Mouse (Mus musculus) layer of hippocampus, adult 11-12 months (tissue): ENCODE measurements around the gene Apopt1.

Source experiments
- DNase-seq: peaks from one replicate; pipeline ENCODE4 v3.0.0; 2022; ENCODE audit warnings: low spot score

The Apopt1 gene

GRCm38 (mm10) chr12:111680661-111681060, 32.4 kb upstream of the Apopt1 start:
- no peak for DNase-seq

- DNase-seq, result no peak
Measured at GRCm38 (mm10) chr12:111681305-111681704, 31.8 kb upstream of the Apopt1 start.

- DNase-seq, result no peak
Measured at GRCm38 (mm10) chr12:111682003-111682402, 31.1 kb upstream of the Apopt1 start.

- no peak for DNase-seq
Measured at GRCm38 (mm10) chr12:111682806-111683205, 30.3 kb upstream of the Apopt1 start.

- no peak for DNase-seq
Measured at GRCm38 (mm10) chr12:111686390-111686789, 26.7 kb upstream of the Apopt1 start.

GRCm38 (mm10) chr12:111687350-111688068, 25.6 kb upstream of the Apopt1 start:
- peak; percentile 79 for DNase-seq

- DNase-seq, result no peak
Measured at GRCm38 (mm10) chr12:111688069-111688428, 25.0 kb upstream of the Apopt1 start.

- no peak for DNase-seq
Measured at GRCm38 (mm10) chr12:111689426-111689825, 23.6 kb upstream of the Apopt1 start.

- no peak for DNase-seq
Measured at GRCm38 (mm10) chr12:111691346-111691872, 21.7 kb upstream of the Apopt1 start.

GRCm38 (mm10) chr12:111692899-111693298, 20.2 kb upstream of the Apopt1 start:
- DNase-seq, result no peak

GRCm38 (mm10) chr12:111693341-111694270, 19.5 kb upstream of the Apopt1 start:
- peak; percentile 84 for DNase-seq

GRCm38 (mm10) chr12:111694271-111694781, 18.7 kb upstream of the Apopt1 start:
- no peak for DNase-seq

GRCm38 (mm10) chr12:111694880-111695804, 17.9 kb upstream of the Apopt1 start:
- DNase-seq, result peak; percentile 54

GRCm38 (mm10) chr12:111696239-111696638, 16.8 kb upstream of the Apopt1 start:
- DNase-seq, result peak; percentile 74

- DNase-seq, result no peak
Measured at GRCm38 (mm10) chr12:111697708-111698107, 15.4 kb upstream of the Apopt1 start.

- DNase-seq, result no peak
Measured at GRCm38 (mm10) chr12:111698346-111698913, 14.6 kb upstream of the Apopt1 start.

GRCm38 (mm10) chr12:111699542-111699941, 13.5 kb upstream of the Apopt1 start:
- no peak for DNase-seq

GRCm38 (mm10) chr12:111700920-111701458, 12.1 kb upstream of the Apopt1 start:
- no peak for DNase-seq

GRCm38 (mm10) chr12:111703301-111703700, 9.8 kb upstream of the Apopt1 start:
- no peak for DNase-seq

GRCm38 (mm10) chr12:111704609-111705008, 8.5 kb upstream of the Apopt1 start:
- DNase-seq, result no peak
